Mouse (Mus musculus) R1 (cell line): Measurements from ENCODE around the gene Gap43.
A peak's percentile ranks its signal among the peaks of the same experiment; 100 is the strongest.
"Not testable (repeated sequence)": the region's sequence is repeated elsewhere in the genome, so short reads cannot be mapped to it uniquely, and the experiment has no call there.

Experiments
- DNase-seq: peaks from one replicate; pipeline ENCODE4 v3.0.0-alpha.2; 2018; ENCODE audit warnings: low read depth, low spot score

Gap43 gene

DNA sequence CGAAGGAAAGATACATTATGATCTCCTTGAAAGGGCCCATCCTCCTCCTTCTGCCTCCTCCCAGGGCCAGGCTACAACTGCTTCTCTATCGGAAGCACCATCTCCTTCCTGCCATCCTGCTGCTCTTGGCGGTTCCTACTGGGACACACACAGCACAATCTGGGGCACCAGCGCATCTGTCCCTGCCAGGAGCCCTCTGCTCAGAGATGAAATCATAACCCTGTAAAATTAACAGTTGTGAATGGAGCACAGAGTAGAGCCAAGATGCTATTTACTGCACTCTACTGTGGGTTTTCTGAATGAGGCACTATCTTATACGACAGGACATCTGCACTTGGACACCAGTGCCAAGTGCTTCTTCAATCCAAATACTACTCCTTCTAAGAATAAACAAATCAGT, 46.0 kb downstream of the Gap43 start:
- no peak for DNase-seq

DNA sequence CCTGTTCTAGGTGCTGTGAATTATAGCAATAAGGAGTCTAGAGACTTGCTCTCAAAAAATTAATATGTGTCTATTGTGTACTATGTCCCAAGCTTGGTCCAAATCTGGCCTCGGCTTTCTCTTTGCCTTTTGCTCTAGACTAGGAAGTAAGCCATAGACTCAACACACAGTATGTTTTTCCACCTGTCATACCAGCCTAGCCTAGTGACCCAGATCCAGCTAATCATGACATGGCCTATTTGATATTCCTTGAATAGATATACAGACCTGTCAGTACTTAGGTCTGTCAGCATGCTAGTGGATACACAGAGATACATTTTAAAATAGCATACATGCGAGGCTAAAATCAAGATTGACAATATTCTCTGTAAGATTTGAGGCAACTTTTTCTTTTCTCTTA, 46.4 kb downstream of the Gap43 start:
- no peak for DNase-seq

DNA sequence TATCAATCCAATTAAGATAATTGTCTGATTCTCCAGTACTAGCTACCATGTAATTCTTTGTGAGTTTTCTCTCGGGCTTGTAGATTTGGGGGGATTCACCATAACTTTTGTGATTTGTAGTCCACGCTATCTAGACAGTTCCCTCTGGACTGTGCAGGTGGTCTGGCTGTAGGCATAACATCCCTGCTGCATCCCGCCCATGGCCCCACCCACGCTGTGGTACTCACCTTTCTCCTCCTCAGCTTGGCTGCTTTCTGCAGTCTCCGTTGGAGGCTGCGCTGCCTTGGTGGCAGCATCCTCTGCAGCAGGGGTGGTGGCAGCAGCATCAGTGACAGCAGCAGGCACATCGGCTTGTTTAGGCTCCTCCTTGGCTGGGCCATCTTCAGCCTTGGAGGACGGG, 48.9 kb downstream of the Gap43 start:
- DNase-seq: no peak

DNA sequence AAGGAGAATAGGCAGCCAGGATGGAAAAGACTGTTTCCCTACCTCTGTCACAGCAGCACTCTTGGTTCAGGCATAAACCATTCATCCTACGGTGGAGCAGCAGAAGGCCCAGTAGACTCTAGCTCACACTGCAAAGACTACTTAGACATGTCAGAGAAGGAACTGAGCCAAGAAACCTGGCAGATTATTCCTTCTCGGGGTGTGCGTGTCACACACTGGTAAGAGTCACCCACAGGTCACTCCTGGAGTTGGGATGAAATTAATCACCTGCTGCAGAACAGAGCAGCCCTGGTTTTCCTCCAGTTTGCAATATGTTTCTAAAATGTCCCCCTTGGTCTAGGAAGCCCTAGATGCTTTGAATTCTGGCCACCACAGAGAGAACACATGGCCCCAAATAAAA, 56.4 kb downstream of the Gap43 start:
- DNase-seq: no peak

DNA sequence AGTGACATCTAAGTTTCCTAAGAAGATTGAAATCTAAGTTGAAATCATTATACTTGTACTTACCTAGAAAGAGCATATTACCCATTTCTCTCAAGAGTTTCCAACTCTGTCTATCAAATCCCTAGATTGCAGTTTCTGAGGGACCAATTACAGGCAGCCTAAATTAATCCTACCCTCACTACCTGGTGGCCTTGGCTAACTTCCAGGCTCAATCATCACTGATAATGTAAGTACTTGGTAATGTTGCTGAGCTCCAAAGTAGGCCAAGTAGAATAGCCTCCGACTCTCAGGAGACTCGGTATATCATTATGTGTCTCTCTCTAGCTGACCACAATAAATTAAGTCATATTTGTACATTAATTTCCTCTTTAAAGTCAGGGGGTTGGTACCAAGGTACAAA, 62.7 kb downstream of the Gap43 start:
- DNase-seq: no peak

DNA sequence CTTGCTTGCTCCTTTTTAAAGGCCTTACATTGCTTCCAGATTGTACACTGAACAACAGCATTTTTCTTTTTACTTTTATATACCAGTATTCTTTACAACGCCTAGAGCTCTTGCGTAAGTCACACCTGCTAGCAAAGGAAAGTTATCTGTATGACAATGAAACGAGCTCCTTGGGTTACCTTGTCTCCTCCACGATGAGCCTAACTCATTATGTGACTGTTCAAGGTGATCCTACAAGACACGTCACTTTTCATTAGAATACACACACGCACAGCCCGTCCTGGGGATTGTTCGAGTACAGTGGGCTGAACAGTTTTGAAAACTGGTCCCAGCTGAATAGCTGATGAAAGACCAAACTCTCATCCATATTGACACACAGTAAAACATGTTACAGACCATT, 63.2 kb downstream of the Gap43 start:
- peak; percentile 10 for DNase-seq

DNA sequence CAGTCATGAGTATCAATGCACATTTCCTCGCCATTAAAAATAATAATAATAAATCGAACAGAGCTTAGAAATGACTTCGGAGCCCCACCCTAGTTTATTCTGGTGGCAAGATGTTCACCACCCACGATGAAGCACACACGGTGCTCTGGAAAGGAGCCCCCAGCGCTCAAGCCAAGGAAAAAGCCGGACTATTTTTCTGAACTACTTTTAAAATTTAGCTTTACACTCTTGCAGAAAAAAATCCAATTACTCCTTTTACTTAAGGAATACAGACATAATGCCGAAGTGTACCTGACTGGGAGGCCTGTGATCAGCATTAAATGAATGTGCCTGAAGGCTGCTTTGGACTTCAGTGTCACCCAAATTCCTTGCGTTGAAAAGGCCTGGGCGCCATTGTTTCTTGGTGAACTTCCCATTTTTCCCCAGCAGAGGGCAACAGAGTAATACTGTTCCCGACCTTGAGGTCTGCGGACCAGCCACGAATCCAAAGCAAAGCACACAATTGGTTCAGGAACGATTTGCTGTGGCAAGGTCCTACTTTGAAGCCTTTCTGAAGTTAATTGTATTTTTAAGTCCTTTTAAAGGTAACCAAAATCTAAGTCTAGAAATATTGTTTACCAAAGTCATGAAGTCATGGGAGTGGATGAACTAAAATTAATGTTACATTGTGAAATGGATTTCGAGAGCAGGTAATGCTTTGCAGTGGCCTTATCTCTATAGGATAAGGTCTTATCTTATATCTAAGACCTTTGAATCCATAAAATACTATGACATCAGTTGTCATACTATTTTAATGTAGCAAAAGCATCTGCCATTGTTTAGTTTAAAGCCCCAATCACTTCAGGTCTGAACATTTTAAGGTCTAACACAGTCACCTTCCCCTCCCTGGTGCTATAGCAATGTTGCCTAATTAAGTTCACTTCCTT, 64.0 kb downstream of the Gap43 start:
- DNase-seq: peak; percentile 77

DNA sequence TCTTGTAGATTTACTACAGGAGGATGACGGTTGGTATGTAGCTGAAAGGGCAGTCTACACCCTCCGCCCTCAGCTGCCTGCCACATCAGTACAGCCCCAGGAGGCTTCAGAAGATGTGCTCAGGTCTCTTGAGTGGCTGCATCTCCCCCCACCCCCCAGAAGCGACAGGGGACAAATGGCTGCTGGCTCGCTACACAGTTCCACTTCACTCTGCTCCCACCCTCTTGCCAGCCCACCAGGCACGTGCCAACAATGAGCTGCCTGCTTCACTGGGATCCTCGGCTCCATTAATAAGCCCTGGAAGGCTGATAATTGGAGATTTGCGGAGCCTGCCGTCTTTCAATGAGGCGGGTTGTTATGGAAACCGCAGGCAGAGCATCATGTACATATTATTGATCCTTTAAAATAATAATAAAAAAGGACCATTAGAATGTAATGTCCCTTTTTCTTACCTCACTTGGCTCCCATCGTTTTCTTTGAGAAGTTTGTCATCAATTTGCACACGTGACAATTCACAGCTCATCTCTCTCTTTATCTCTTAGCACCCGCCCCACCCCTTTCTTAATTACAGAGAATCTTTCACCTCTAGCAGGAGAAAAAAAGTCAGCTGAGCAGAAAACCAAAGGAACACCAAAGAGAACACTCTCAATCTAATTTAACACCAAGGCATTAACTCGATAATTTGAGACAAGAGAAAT, 64.8 kb downstream of the Gap43 start:
- no peak for DNase-seq

DNA sequence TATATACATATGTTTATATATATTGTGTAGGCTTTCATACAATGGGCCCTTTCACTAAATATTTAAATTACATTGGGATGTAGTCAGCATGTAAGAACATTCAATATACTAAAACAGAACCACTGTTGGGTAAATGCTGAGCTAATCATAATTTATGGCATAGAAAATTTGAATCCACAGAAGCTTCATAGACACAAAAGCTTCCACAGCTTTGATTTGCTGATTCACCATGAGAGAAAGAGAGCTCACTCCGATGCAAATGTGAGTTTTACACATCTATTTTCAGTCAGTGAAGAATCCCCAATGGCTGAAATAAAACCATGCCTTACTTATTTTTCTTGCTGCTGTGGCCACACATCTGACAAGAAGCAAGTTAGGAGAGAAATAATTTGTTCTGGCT, 69.2 kb downstream of the Gap43 start:
- DNase-seq: no peak

DNA sequence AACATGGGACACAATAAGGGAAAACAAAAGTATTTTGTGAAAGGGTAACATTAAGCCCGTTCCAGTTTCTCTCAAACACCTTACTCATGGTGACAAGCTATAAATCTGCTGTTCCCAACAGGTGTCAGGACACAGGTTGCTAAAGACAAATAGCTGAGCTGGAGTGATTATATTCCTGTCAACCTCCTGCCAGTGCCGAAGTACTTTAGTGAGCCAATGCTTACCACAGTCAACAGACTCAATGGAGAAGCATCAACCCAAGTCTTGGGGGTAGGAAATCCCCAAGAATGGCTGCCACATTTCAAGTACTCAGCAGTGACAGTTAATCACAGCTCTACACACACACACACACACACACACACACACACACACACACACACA, 70.9 kb downstream of the Gap43 start:
- no peak for DNase-seq

DNA sequence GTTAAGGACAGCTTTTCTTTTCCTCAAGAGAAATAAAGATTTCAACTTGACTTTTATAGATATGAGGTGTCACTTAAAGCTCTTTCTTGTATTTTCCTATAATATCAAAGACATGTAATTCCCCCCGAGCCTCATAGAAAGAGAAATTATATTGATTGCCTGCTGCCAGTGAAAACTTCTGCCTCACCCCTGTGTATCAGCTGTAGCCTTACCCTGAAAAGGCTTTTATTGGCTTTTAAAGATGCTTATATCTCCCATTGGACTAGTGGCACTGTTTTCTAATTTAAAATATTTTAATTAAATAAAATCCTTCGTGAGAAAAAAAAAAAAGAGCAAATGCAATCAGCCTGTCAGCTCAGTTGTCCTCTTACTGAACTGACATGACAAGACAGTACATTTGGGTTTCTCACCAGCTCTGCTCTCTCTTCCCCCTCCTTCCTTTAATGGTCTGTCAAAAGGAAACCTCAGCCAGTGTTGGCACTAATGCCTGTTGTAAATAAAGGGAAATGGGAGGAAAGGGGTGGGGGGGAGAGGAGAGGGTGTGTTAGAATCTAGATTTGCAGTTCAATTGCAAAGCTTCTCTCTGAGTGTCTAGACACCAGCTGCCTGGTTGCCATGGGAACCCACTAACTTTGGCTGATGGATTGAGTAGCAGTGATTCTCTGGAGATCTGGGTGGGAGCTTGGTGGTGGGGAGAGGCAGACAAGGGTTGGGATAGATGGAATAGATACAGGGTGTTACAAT, 71.4 kb downstream of the Gap43 start:
- peak; percentile 91 for DNase-seq

DNA sequence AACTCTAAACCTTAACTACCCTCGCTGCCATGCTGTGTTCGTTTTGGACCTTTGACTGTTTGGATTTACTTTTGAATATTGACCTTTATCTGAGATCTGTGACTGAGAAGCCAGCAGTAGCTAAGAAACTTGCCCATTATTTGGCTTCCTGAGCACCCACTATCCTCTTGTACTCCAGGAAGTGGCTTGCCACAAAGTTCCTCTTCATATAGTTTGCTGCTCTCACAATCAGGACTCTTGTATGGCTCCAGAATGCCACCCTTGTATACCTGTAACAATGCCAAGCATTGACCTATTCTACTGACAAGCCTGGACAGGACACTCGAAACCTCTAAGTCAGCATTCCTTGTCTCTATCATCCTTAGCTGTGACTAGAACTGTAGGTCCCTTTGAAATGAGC, 75.3 kb downstream of the Gap43 start:
- no peak for DNase-seq

DNA sequence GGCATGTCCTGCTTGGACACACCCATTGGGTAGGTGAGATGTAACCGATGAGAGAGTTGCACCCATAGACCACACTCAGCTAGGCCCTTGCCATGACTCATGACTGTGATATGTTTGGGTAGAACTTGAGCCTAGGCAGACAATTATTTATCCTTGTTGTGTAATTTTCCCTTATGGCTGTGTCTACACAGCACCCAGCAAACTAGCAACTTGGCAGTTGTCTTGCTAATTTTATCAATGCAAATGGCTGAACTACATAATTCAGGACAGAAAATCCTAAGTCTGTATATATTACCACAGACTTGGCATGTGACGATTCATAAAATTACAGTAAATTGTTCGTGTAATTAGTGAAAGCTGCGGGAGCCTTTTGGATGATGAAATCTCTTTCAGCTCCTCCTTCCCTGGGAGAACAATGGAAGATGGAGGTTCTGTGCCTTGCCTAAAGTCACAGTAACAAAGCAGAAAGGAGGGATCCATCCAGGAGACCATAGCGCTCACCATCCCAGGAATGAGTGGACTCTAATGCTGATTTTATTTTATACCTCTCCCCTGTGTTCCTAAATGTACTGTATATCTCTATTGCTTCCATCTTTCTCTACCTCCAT, 77.4 kb downstream of the Gap43 start:
- no peak for DNase-seq

DNA sequence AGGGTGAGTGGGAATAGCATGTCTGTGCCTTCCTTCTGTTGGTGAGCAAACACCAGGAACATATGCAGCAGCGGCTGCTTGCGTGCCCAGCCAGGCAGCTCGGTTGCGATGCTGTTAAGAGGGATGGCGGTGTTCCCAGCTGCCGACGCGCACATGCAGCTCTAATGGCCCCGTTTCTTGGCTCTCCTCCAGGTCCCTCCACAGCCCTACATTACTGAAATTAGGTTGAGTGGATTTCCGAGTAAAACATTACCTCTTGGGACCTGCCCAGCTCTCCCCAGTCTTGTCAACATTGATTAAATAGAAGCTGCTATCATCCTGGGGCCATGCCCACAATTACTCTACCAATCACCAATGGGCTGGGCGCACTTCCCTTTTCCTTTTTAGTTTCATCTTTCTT, 84.8 kb downstream of the Gap43 start:
- DNase-seq: no peak

DNA sequence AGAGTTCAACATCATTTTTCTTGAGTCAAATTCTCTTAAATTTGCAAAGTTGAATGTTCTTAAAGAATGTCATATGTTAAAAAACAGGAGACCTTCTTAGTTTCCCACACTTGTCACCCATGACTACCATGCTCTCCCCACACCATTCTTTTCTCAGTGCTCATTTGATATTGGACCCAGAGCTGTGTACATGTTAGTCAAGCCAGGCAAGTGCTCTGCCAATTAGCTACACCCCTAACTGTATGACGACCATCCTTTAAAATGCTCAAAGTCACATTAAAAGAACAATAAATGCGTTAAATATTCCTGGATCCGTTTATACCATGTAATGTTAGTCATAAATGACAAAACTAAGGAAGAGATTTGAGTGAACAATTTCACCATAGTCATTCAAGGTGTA, 85.2 kb downstream of the Gap43 start:
- DNase-seq: no peak

DNA sequence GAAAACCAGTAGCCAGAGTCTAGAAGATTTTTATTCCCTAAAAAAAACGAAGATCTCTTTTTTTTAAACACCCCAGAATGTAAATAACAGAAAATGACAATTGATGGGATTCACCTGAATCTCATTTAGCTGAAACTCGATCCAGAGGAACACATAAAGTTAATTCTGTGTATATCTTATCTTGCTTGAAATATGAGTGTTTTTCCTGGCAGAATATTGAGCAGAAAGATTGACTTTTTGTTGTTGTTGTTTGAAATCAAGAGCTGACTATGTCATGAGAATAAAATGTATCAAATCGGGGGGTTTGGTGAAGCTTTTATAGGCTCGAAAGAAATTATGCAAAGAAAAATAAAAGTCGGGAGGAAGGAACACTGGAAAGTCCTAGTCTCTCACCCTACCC, 88.2 kb downstream of the Gap43 start:
- no peak for DNase-seq

DNA sequence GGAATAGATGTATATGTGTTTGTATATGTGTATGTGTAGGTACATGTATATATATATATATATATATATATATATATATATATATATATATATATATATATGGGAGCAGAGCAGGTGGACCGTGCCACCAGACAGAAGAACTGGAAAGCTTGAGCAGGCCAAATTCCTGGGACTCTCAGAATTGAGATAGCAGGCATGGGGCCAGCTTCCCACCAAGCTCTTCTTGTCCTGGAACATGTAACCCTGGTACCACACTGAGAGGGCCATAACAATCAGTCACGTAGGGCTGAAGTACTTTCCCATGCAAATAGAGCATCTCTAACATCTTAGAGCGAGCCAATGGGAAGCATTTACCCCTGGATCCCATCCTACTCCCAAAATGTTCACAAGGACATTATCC, 96.3 kb downstream of the Gap43 start:
- DNase-seq: not testable (repeated sequence)

DNA sequence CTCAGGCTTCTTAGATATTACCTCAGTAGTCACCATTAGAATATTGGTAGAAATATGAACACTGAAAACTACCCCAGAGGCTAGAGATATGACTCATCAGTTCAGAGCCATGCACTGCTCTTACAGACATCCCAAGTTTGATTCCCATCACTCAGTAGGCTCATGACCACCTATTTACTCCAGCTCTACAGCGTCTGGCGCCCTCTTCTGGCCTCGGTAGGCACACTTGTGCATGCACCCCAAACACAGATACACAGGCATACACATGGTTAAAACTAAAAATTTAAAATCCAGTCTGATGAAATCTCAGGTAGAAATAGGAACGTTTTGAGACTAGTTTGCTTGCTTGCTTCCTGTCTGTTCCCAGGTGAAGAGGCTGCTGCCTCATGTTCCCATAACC, 109.1 kb downstream of the Gap43 start:
- DNase-seq: peak; percentile 53
